Mouse (Mus musculus) thymus, adult 2 months (tissue): ENCODE data around the gene Rdh7.

Experiments used
- CTCF ChIP-seq: fragments of 200-500 bp; IDR thresholded peaks from 2 replicates; pipeline ENCODE4 v1.5.1; 2012; ENCODE audit warnings: mild to moderate bottlenecking, control low read depth, low read length, moderate library complexity, borderline replicate concordance; ENCODE audit not compliant: control insufficient read depth, poor library complexity, insufficient read depth; ENCODE audit errors: extremely low read depth
- POLR2A ChIP-seq: fragments of 200-500 bp; IDR thresholded peaks from 2 replicates; pipeline ENCODE4 v1.6.1; 2012; ENCODE audit warnings: mild to moderate bottlenecking, low read length, control low read depth, moderate library complexity; ENCODE audit not compliant: control insufficient read depth, poor library complexity, insufficient read depth; ENCODE audit errors: extremely low read depth

DNA sequence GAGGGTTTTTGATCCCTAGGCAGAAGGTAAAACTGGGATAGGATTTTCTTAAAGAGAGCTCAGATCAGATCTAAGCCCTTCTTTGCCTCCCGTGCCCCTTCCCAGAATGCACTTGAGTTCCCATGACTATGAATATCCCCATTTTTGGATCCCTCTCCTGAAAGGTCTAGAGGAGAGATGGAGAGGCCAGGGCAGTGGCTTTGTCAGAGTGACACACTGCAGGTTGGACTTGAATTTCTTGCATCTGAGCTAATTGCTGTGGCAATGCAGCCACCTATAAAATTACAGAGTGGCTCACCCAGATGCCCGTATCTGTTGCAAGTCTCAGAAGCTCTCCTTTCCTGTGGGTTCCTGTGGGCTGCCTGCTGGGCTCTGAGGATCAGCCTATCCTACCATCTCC lies 9.6 kb upstream of the Rdh7 start, which contains the start of gene Sdr9c7:
- TF ChIP-seq CTCF, result no peak
- no peak for TF ChIP-seq POLR2A
